ENCODE assay signal across 13 mouse cellular contexts in the genomic region with DNA sequence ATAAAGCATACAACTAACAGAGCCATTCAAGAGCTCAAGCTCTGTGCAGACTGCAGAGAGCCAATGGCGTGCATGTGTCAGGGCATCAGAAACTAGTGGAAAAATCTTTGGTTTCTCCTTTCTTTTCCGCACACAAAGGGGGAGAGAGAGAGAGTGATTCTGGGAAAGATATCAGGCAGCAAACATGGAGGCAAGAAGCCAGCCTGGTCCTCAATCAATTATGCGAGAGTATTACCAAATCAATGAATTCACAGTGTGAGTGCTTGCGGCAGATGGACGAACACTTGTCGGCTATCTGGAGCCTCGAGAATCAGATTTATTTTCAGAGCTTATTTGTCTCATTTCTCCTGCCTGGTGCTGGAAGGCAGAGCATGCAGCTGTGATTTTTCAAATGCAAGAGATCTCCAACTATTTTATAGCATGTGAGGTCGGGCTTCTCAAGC.
DNase-seq lines count a peak whose midpoint lies in the region; ATAC-seq and TF ChIP-seq lines count a peak whose summit lies in the region.
"Had no signal": no experiment of that assay in that cellular context is flagged by ENCODE, and none has a peak within 500 bp of the region (broad histone marks: within the 10 kb centered on the region; RNA-seq: fewer than 3 reads in every experiment).

No protein-coding gene starts in this region.

- H3K36me3 ChIP-seq in kidney, postnatal 0 days (ENCODE audit: insufficient read depth, low read length), result no peaks in the 10 kb centered on the region
- H3K36me3 ChIP-seq in kidney, embryonic 14.5 days (ENCODE audit: control insufficient read depth, insufficient read depth, low read length), result no peaks in the 10 kb centered on the region
- no peaks in the 10 kb centered on the region for H3K36me3 ChIP-seq in forebrain, embryonic 14.5 days (ENCODE audit: control insufficient read depth, insufficient read depth, low read length)
- no peaks in the 10 kb centered on the region for H3K36me3 ChIP-seq in hindbrain, embryonic 15.5 days
- H3K36me3 ChIP-seq in midbrain, embryonic 10.5 days, result no peaks in the 10 kb centered on the region
- H3K36me3 ChIP-seq: embryonic facial prominence, embryonic 12.5 days; heart, embryonic 15.5 days; limb, embryonic 12.5 days had no signal

- peak; percentile 60 for DNase-seq in kidney, postnatal 0 days (ENCODE audit: low spot score)
- peak; percentile 72 for DNase-seq in forebrain, embryonic 14.5 days (ENCODE audit: low spot score)
- DNase-seq in midbrain, embryonic 10.5 days (ENCODE audit: low spot score), result no peak
- DNase-seq in ovary, postnatal 10 days (ENCODE audit: low spot score), result no peak
- DNase-seq: kidney, adult 11 months; lung, embryonic 14.5 days had no signal

- H3K27me3 ChIP-seq in kidney, postnatal 0 days (ENCODE audit: insufficient read depth, low read length), result no peaks in the 10 kb centered on the region
- H3K27me3 ChIP-seq in kidney, embryonic 14.5 days (ENCODE audit: control insufficient read depth, insufficient read depth, low read length), result no peaks in the 10 kb centered on the region
- no peaks in the 10 kb centered on the region for H3K27me3 ChIP-seq in forebrain, embryonic 14.5 days (replicated peaks; ENCODE audit: control insufficient read depth, insufficient read depth, low read length)
- no peaks in the 10 kb centered on the region for H3K27me3 ChIP-seq in hindbrain, embryonic 15.5 days
- no peaks in the 10 kb centered on the region for H3K27me3 ChIP-seq in midbrain, embryonic 10.5 days (ENCODE audit: low read depth, poor library complexity, severe bottlenecking)
- H3K27me3 ChIP-seq: embryonic facial prominence, embryonic 12.5 days; heart, embryonic 15.5 days; limb, embryonic 12.5 days had no signal

- H3K9me3 ChIP-seq in kidney, postnatal 0 days (replicated peaks; ENCODE audit: low read length), result no peaks in the 10 kb centered on the region
- H3K9me3 ChIP-seq in kidney, embryonic 14.5 days (ENCODE audit: control insufficient read depth, low read length), result 0 out of 2 replicates have a peak, but pooled peaks cover 3% of the 10 kb centered on the region
- no peaks in the 10 kb centered on the region for H3K9me3 ChIP-seq in forebrain, embryonic 14.5 days (replicated peaks; ENCODE audit: control insufficient read depth, low read length)
- H3K9me3 ChIP-seq in hindbrain, embryonic 15.5 days, result no peaks in the 10 kb centered on the region
- no peaks in the 10 kb centered on the region for H3K9me3 ChIP-seq in midbrain, embryonic 10.5 days (replicated peaks)
- H3K9me3 ChIP-seq: embryonic facial prominence, embryonic 12.5 days; heart, embryonic 15.5 days; limb, embryonic 12.5 days had no signal

- no peak overlapping the region for H3K4me3 ChIP-seq in kidney, postnatal 0 days (replicated peaks; ENCODE audit: low read depth, low read length)
- H3K4me3 ChIP-seq in kidney, embryonic 14.5 days (ENCODE audit: low read length), result no peak overlapping the region
- no peak overlapping the region for H3K4me3 ChIP-seq in forebrain, embryonic 14.5 days (ENCODE audit: low read depth, low read length)
- H3K4me3 ChIP-seq in hindbrain, embryonic 15.5 days, result no peak overlapping the region
- H3K4me3 ChIP-seq in midbrain, embryonic 10.5 days, result no peak overlapping the region
- H3K4me3 ChIP-seq: embryonic facial prominence, embryonic 12.5 days; heart, embryonic 15.5 days; limb, embryonic 12.5 days had no signal

- no peak overlapping the region for H3K4me2 ChIP-seq in kidney, postnatal 0 days (ENCODE audit: low read length)
- no peak overlapping the region for H3K4me2 ChIP-seq in kidney, embryonic 14.5 days (replicated peaks; ENCODE audit: low read depth, low read length)
- no peak overlapping the region for H3K4me2 ChIP-seq in forebrain, embryonic 14.5 days (ENCODE audit: low read length)
- 0 out of 2 replicates have a peak overlapping the region, but pooled peaks have one; percentile 11 for H3K4me2 ChIP-seq in hindbrain, embryonic 15.5 days
- H3K4me2 ChIP-seq: embryonic facial prominence, embryonic 12.5 days; heart, embryonic 15.5 days; limb, embryonic 12.5 days; lung, embryonic 14.5 days had no signal

- TF ChIP-seq CTCF in kidney, postnatal 0 days (IDR thresholded peaks at IDR 0.05; ENCODE audit: low read depth), result no peak

- H3K27ac ChIP-seq in kidney, postnatal 0 days, result no peak overlapping the region
- H3K27ac ChIP-seq in kidney, embryonic 14.5 days (ENCODE audit: low read depth, low read length), result no peak overlapping the region
- peak overlapping the region; percentile 75 for H3K27ac ChIP-seq in forebrain, embryonic 14.5 days (ENCODE audit: low read depth, low read length)
- H3K27ac ChIP-seq in hindbrain, embryonic 15.5 days (replicated peaks), result peak overlapping the region; percentile 78
- H3K27ac ChIP-seq in midbrain, embryonic 10.5 days (replicated peaks), result peak overlapping the region; percentile 57; the same call in 1 of the 2 replicates
- H3K27ac ChIP-seq: embryonic facial prominence, embryonic 12.5 days; heart, embryonic 15.5 days; limb, embryonic 12.5 days had no signal

- no peak for ATAC-seq in kidney, postnatal 0 days (replicated peaks; ENCODE audit: low FRiP score, low read depth)
- ATAC-seq in kidney, embryonic 14.5 days (ENCODE audit: low FRiP score, low TSS enrichment), result no peak
- peak; percentile 34; the same call in 1 of the 2 replicates for ATAC-seq in forebrain, embryonic 14.5 days
- 0 out of 2 replicates have a peak, but pooled peaks have one; percentile 6 for ATAC-seq in hindbrain, embryonic 15.5 days (ENCODE audit: low FRiP score, low read depth)
- no peak for ATAC-seq in granulocyte monocyte progenitor cell, adult 5-6 weeks (replicated peaks; ENCODE audit: poor library complexity, severe bottlenecking)
- ATAC-seq in cerebellum, adult (ENCODE audit: insufficient number of reproducible peaks, low FRiP score, low TSS enrichment), result no peak

- no peak overlapping the region for H3K9ac ChIP-seq in kidney, postnatal 0 days (ENCODE audit: low read depth, low read length)
- H3K9ac ChIP-seq in kidney, embryonic 14.5 days (ENCODE audit: low read depth, low read length), result no peak overlapping the region
- H3K9ac ChIP-seq in forebrain, embryonic 14.5 days (ENCODE audit: low read length), result no peak overlapping the region
- no peak overlapping the region for H3K9ac ChIP-seq in hindbrain, embryonic 15.5 days
- H3K9ac ChIP-seq: embryonic facial prominence, embryonic 12.5 days; heart, embryonic 15.5 days; limb, embryonic 12.5 days; lung, embryonic 14.5 days had no signal

- H3K4me1 ChIP-seq in kidney, postnatal 0 days (replicated peaks; ENCODE audit: insufficient read depth, low read length), result no peaks in the 10 kb centered on the region
- H3K4me1 ChIP-seq in kidney, embryonic 14.5 days (ENCODE audit: control insufficient read depth, insufficient read depth, low read length), result no peaks in the 10 kb centered on the region
- H3K4me1 ChIP-seq in forebrain, embryonic 14.5 days (ENCODE audit: control insufficient read depth, insufficient read depth, low read length), result 0 out of 2 replicates have a peak, but pooled peaks cover 3% of the 10 kb centered on the region
- H3K4me1 ChIP-seq in hindbrain, embryonic 15.5 days (replicated peaks), result peaks cover 12% of the 10 kb centered on the region
- peaks cover 12% of the 10 kb centered on the region; the same call in 1 of the 2 replicates for H3K4me1 ChIP-seq in midbrain, embryonic 10.5 days
- H3K4me1 ChIP-seq: embryonic facial prominence, embryonic 12.5 days had no signal

- 54% methylated on average over 8 of the region's 8 CpGs for WGBS in kidney, postnatal 0 days
- WGBS in kidney, embryonic 14.5 days, result 62% methylated on average over 8 of the region's 8 CpGs
- 64% methylated on average over 8 of the region's 8 CpGs for WGBS in forebrain, embryonic 14.5 days
- WGBS in hindbrain, embryonic 15.5 days, result 36% methylated on average over 8 of the region's 8 CpGs
- WGBS in midbrain, embryonic 10.5 days, result 81% methylated on average over 8 of the region's 8 CpGs

Comparison
In these comparisons a context has a peak if more than half of its experiments do, and no peak if none do; other contexts are left out.
1. ATAC-seq: peak in forebrain, embryonic 14.5 days (single experiment) and hindbrain, embryonic 15.5 days (single experiment); none in kidney, postnatal 0 days (single experiment), kidney, embryonic 14.5 days (single experiment), granulocyte monocyte progenitor cell, adult 5-6 weeks (single experiment) and cerebellum, adult (single experiment).
2. DNase-seq: peak in kidney, postnatal 0 days (single experiment) and forebrain, embryonic 14.5 days (single experiment); none in midbrain, embryonic 10.5 days (single experiment) and ovary, postnatal 10 days (single experiment).
3. H3K27ac ChIP-seq: peak in forebrain, embryonic 14.5 days (single experiment), hindbrain, embryonic 15.5 days (single experiment) and midbrain, embryonic 10.5 days (single experiment); none in kidney, postnatal 0 days (single experiment) and kidney, embryonic 14.5 days (single experiment).